Mouse (Mus musculus) cerebellum, adult 18-20 months (tissue): Measurements from ENCODE around the gene Kremen1.

Experiments used
- DNase-seq, 2 experiments: peaks; one replicate each; pipeline ENCODE4 v3.0.0; 2021

The Kremen1 gene

GRCm38 (mm10) chr11:5261508-5262392, at the start of gene Kremen1:
Gene Kremen1 (minus strand): TSS chr11:5261558.
- DNase-seq: peak; percentile 94 to 97

- DNase-seq: peak in 1 of 2 experiments; percentile 24
Observed at GRCm38 (mm10) chr11:5307024-5307905, 45.9 kb upstream of the Kremen1 start.

- DNase-seq: no peak
Observed at GRCm38 (mm10) chr11:5306017-5306416, 44.7 kb upstream of the Kremen1 start.

- no peak for DNase-seq
Observed at GRCm38 (mm10) chr11:5304526-5304925, 43.2 kb upstream of the Kremen1 start.

- no peak for DNase-seq
Observed at GRCm38 (mm10) chr11:5298007-5298372, 36.6 kb upstream of the Kremen1 start.

- DNase-seq: no peak
Observed at GRCm38 (mm10) chr11:5297148-5298006, 36.0 kb upstream of the Kremen1 start.

- DNase-seq: no peak
Observed at GRCm38 (mm10) chr11:5296576-5297115, 35.3 kb upstream of the Kremen1 start.

GRCm38 (mm10) chr11:5294805-5295204, 33.4 kb upstream of the Kremen1 start:
- no peak for DNase-seq

- peak; percentile 67 to 84 for DNase-seq
Observed at GRCm38 (mm10) chr11:5290691-5291090, 29.3 kb upstream of the Kremen1 start.

GRCm38 (mm10) chr11:5289826-5290580, 28.6 kb upstream of the Kremen1 start:
- no peak for DNase-seq

GRCm38 (mm10) chr11:5283987-5284386, 22.6 kb upstream of the Kremen1 start:
- no peak for DNase-seq

GRCm38 (mm10) chr11:5280932-5281331, 19.6 kb upstream of the Kremen1 start:
- no peak for DNase-seq

- no peak for DNase-seq
Observed at GRCm38 (mm10) chr11:5278463-5278862, 17.1 kb upstream of the Kremen1 start.

- no peak for DNase-seq
Observed at GRCm38 (mm10) chr11:5277307-5277971, 16.1 kb upstream of the Kremen1 start.

GRCm38 (mm10) chr11:5275216-5275615, 13.9 kb upstream of the Kremen1 start:
- DNase-seq: no peak

- no peak for DNase-seq
Observed at GRCm38 (mm10) chr11:5272536-5273234, 11.3 kb upstream of the Kremen1 start.

GRCm38 (mm10) chr11:5272066-5272360, 10.7 kb upstream of the Kremen1 start:
- no peak for DNase-seq

GRCm38 (mm10) chr11:5271274-5272065, 10.1 kb upstream of the Kremen1 start:
- DNase-seq: no peak

GRCm38 (mm10) chr11:5269846-5270461, 8.6 kb upstream of the Kremen1 start:
- no peak for DNase-seq
